Mouse (Mus musculus): Measurements from ENCODE around the gene Atp1b1.

Gene Atp1b1

GRCm38 (mm10) chr1:164467406-164467805, 9.3 kb upstream of the Atp1b1 start:
- in situ Hi-C loops (cut with MboI, MseI) = no loop called here

GRCm38 (mm10) chr1:164461726-164462125, 3.6 kb upstream of the Atp1b1 start:
- in situ Hi-C loops (cut with MboI, MseI) = no loop called here

GRCm38 (mm10) chr1:164460921-164461697, 3.0 kb upstream of the Atp1b1 start:
- in situ Hi-C loops (cut with MboI, MseI) = no loop called here

- in situ Hi-C loops (cut with MboI, MseI) = loop anchor here (10.0 kb wide), 1 partner anchor 1245 kb away; the partner anchor contains the start of gene Rcsd1
Measured at GRCm38 (mm10) chr1:164459127-164459905, 1.2 kb upstream of the Atp1b1 start.

DNA sequence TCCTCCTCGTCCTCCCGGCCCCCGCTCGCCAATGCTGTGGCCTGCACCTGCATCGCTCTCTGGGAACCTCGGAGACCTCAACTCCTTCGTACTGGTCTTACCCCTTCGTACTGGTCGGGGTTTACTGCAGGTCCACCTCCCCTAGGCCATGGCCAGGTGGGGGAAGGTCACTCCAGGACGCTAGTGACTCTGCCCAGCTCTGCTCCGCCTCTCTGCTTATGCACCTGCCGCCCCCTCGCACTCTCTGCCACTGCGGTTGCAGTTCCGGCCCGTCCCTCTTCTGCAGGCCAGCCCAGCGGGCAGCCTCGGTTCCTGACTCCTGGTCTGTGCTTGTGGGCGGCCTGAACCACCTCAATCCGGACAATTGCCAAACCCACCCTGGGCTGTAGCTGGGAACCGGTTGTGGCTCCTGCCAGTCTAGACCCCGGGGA, 481 bp upstream of the Atp1b1 start:
- in situ Hi-C loops (cut with MboI, MseI) = loop anchor here (10.0 kb wide), 1 partner anchor 1246 kb away; the partner anchor contains the start of gene Rcsd1

DNA sequence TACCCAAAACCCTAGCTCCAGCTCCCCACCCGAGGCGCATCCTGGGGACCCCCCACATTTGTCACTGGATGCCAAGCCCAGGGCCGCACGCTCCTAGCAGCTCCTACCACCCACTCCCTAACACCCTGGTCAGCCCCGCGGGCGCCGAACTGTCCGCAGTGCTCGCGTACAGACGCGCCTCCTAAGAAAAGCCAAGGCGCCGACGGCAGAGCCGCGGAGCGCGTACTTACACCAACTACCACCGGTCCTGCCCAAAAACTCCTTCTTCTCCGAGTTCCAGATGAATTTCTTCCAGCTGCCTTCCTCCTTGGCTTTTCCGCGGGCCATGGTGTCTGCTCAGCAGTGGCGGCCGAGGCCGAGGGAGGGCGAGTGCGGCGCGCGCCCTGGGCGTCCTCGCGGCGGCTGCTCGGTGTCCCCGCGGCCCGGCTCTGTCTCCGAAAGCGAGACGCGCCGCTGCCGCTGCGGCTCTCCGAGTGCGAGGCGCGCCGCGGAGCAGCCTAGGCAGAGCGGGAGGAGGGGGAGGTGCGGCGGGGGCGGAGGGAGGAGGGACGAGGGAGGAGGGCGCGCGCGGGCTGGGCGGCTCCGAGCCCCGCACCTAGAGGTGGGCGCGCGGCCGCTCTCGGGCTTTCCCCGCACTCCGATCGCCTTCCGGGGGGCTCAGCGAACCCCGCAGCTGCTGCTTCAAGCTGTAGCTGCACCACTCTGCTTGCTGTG, 467 bp downstream of the Atp1b1 start:
- in situ Hi-C loops (cut with MboI, MseI) = loop anchor here (10.0 kb wide), 1 partner anchor 1247 kb away; the partner anchor contains the start of gene Rcsd1

- in situ Hi-C loops (cut with MboI, MseI) = loop anchor here (10.0 kb wide), 1 partner anchor 1248 kb away; the partner anchor contains the start of gene Rcsd1
Measured at GRCm38 (mm10) chr1:164456731-164457130, 1.4 kb downstream of the Atp1b1 start.

- in situ Hi-C loops (cut with MboI, MseI) = loop anchor here (10.0 kb wide), 1 partner anchor 1249 kb away; the partner anchor contains the start of gene Rcsd1
Measured at GRCm38 (mm10) chr1:164456065-164456464, 2.1 kb downstream of the Atp1b1 start.

DNA sequence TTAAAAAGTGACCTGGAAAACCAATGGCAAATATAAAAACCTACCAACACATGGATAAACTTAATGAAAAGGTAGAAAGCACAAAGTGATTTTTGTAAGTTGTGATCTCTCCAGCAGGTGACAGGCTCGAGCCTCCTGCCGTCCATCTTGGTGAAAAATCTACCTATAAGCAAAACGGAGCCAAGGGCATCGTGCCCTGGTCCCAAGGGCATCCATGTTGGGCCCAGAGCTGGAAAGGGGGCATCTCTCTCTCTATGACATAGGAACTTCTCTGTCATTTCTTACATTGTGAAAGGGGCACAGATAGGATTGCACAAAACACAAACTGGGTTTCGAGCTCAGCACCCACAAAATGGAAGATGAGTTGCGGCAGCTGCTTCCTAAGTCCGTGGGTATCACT, 2.5 kb downstream of the Atp1b1 start:
- in situ Hi-C loops (cut with MboI, MseI) = loop anchor here (10.0 kb wide), 1 partner anchor 1249 kb away; the partner anchor contains the start of gene Rcsd1

DNA sequence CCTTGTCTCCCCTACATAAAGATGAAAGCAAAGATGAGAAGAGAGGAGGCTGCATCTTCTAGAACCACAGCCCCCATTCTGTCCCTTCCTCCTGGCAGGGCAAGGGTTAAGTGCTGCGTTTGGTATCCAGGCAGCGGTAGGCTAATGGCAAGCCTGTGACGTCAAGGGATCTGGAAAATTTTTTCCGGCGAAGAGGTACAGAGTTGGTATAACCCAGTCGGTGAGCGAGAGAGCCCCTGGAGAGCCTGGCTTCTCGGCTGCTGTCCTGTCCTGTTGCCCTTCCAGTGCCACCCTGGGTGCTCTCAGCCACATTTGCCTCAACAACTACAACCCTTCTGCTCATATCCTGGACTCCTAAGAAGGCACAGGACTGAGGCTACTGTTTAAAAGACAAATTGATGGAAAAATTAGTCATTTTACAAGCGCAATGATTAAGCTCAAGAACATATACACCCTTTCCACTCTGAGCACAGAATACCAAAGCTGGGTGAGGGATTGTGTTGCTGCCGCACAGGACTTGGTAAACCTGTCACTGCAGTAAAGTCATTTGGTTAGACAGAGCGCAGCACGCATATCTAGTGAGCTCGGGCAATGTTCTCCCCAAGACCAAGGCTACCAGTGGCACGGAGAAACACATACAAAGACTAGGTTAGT, 3.3 kb downstream of the Atp1b1 start:
- in situ Hi-C loops (cut with MboI, MseI) = loop anchor here (10.0 kb wide), 1 partner anchor 1250 kb away; the partner anchor contains the start of gene Rcsd1

- in situ Hi-C loops (cut with MboI, MseI) = loop anchor here (10.0 kb wide), 1 partner anchor 1251 kb away; the partner anchor contains the start of gene Rcsd1
Measured at GRCm38 (mm10) chr1:164453739-164454138, 4.4 kb downstream of the Atp1b1 start.

DNA sequence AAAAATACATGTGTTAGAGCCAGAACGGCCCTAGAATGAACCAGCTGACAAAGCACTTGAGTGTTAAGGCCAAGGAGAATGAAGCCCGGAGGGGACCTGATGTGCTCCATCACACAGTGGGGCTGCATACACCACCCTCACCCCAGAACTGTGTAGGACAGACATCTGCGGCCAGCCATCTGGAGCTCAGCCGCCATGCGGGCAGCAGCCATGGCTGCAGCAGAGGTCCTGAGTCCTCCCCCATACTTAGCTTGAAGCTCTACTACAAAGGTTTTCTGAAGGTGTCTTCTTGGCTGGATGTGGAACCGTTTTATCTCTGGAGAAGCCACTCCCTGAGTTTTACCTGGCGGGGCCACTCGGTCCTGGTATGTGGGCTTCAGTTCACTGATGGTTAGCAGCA, 5.0 kb downstream of the Atp1b1 start:
- in situ Hi-C loops (cut with MboI, MseI) = loop anchor here (10.0 kb wide), 1 partner anchor 1252 kb away; the partner anchor contains the start of gene Rcsd1

- in situ Hi-C loops (cut with MboI, MseI) = loop anchor here (10.0 kb wide), 1 partner anchor 1252 kb away; the partner anchor contains the start of gene Rcsd1
Measured at GRCm38 (mm10) chr1:164452580-164452979, 5.6 kb downstream of the Atp1b1 start.

- in situ Hi-C loops (cut with MboI, MseI) = loop anchor here (10.0 kb wide), 1 partner anchor 1253 kb away; the partner anchor contains the start of gene Rcsd1
Measured at GRCm38 (mm10) chr1:164451346-164451745, 6.8 kb downstream of the Atp1b1 start.

DNA sequence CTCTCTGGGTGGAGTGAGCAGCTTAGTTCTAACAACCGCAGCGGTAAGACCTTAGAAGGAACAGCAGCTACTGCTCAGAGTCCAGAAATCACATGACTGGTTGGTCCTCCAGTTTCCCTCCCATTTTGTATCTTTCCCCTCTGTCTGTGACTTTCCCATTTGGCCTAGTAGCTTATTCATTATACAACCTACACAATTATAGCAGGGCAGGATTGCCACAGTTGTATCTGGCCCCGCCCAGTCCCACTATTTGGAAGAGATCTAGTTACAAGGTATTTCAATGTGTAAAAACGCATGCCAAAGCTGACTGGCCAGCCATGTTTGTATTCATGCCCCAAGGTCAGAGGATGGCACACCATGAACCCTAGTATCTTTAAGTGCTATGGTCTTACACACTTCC, 7.5 kb downstream of the Atp1b1 start:
- in situ Hi-C loops (cut with MboI, MseI) = loop anchor here (10.0 kb wide), 1 partner anchor 1254 kb away; the partner anchor contains the start of gene Rcsd1

GRCm38 (mm10) chr1:164450231-164450630, 7.9 kb downstream of the Atp1b1 start:
- in situ Hi-C loops (cut with MboI, MseI) = loop anchor here (10.0 kb wide), 1 partner anchor 1255 kb away; the partner anchor contains the start of gene Rcsd1

GRCm38 (mm10) chr1:164449626-164450025, 8.5 kb downstream of the Atp1b1 start:
- in situ Hi-C loops (cut with MboI, MseI) = loop anchor here (10.0 kb wide), 1 partner anchor 1255 kb away; the partner anchor contains the start of gene Rcsd1

GRCm38 (mm10) chr1:164447521-164447920, 10.6 kb downstream of the Atp1b1 start:
- in situ Hi-C loops (cut with MboI, MseI) = no loop called here

- in situ Hi-C loops (cut with MboI, MseI) = no loop called here
Measured at GRCm38 (mm10) chr1:164446535-164446934, 11.6 kb downstream of the Atp1b1 start.

GRCm38 (mm10) chr1:164445620-164446162, 12.5 kb downstream of the Atp1b1 start:
- in situ Hi-C loops (cut with MboI, MseI) = no loop called here
